Mouse (Mus musculus): ENCODE results near the gene Ube3b. TPM values are rescaled to one million over a fixed set of nuclear protein-coding genes. Genes with fewer than 3 reads are reported as not detected.

The Ube3b gene
- polyA plus RNA-seq, 1 experiment from 2014 or later = 19.4 TPM

- ATAC-seq (ENCODE audit: low FRiP score, low TSS enrichment) (peak; percentile 36; the same call in 1 of the 2 replicates), DNase-seq (ENCODE audit: low spot score) (peak; percentile 70)
- no peaks in the 10 kb centered on the region for H3K9me3 ChIP-seq (ENCODE audit: control insufficient read depth, low read length)
- H3K9ac ChIP-seq (ENCODE audit: low read length) = 0 out of 2 replicates have a peak overlapping the region, but pooled peaks have one; percentile 4
- H3K27me3 ChIP-seq (ENCODE audit: control insufficient read depth, insufficient read depth, low read length) = no peaks in the 10 kb centered on the region
- H3K36me3 ChIP-seq (ENCODE audit: control insufficient read depth, insufficient read depth, low read length) = peaks cover 23% of the 10 kb centered on the region
- 67% methylated on average over 9 of the region's 9 CpGs for WGBS
- H3K4me3 ChIP-seq (ENCODE audit: low read depth, low read length) = no peak overlapping the region
- peaks cover 6% of the 10 kb centered on the region for H3K4me1 ChIP-seq (replicated peaks; ENCODE audit: control insufficient read depth, insufficient read depth)
- H3K27ac ChIP-seq (replicated peaks) = peak overlapping the region; percentile 45
- no peak overlapping the region for H3K4me2 ChIP-seq (replicated peaks; ENCODE audit: low read depth)
- no peak for TF ChIP-seq EP300 (optimal IDR thresholded peaks at IDR 0.05)
- TF ChIP-seq CTCF (IDR thresholded peaks at IDR 0.05; ENCODE audit: low read depth) = peak; percentile 83
These were observed 2.9 kb downstream of the Ube3b start for GRCm38 (mm10) chr5:114383184-114383904.

GRCm38 (mm10) chr5:114384448-114384847 is 4.0 kb downstream of the Ube3b start:
- TF ChIP-seq EP300 (optimal IDR thresholded peaks at IDR 0.05) (no peak), CTCF (IDR thresholded peaks at IDR 0.05; ENCODE audit: low read depth) (no peak)
- no peak for ATAC-seq (ENCODE audit: low FRiP score, low TSS enrichment)
- no peak overlapping the region for H3K9ac ChIP-seq (ENCODE audit: low read length)

GRCm38 (mm10) chr5:114393169-114393568 is 12.8 kb downstream of the Ube3b start:
- H3K9me3 ChIP-seq (ENCODE audit: control insufficient read depth, low read length) = no peaks in the 10 kb centered on the region
- WGBS = 74% methylated on average over 9 of the region's 9 CpGs
- no peak for ATAC-seq (ENCODE audit: low FRiP score, low TSS enrichment)

More at GRCm38 (mm10) chr5:114384448-114384847, 4.0 kb downstream of the Ube3b start:
- Histone ChIP-seq H3K27ac (replicated peaks) (no peak overlapping the region), H3K4me3 (ENCODE audit: low read depth, low read length) (no peak overlapping the region), H3K4me2 (replicated peaks; ENCODE audit: low read depth) (no peak overlapping the region), H3K9me3 (ENCODE audit: control insufficient read depth, low read length) (no peaks in the 10 kb centered on the region), H3K36me3 (ENCODE audit: control insufficient read depth, insufficient read depth, low read length) (peaks cover 32% of the 10 kb centered on the region), H3K4me1 (replicated peaks; ENCODE audit: control insufficient read depth, insufficient read depth) (peaks cover 6% of the 10 kb centered on the region; the same call in 1 of the 2 replicates), H3K27me3 (ENCODE audit: control insufficient read depth, insufficient read depth, low read length) (no peaks in the 10 kb centered on the region)
- no peak for DNase-seq (ENCODE audit: low spot score)
- WGBS = 86% methylated on average over 8 of the region's 8 CpGs

DNA sequence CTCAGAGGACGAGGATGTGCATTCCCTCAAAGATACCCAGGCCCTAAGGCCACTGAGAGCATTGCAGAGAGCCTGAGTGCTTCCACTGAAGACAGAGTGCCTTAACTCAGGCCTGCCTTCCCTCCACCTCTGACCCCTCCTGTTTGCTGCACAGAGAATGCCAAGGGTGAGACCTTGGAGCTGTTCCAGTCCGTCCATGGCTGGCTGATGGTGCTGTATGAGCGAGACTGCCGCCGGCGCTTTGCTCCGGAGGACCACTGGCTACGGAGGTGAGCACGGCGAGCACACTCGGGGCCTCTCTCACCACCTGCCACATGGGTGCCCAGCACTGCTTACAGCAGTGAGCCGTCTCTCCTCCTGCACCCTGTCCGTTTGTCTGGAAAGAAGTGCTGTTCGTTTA is 26.2 kb downstream of the Ube3b start:
- TF ChIP-seq CTCF (IDR thresholded peaks at IDR 0.05; ENCODE audit: low read depth) (no peak), EP300 (optimal IDR thresholded peaks at IDR 0.05) (no peak)
- H3K4me1 ChIP-seq (replicated peaks; ENCODE audit: control insufficient read depth, insufficient read depth) = no peaks in the 10 kb centered on the region
- DNase-seq (ENCODE audit: low spot score) (no peak), ATAC-seq (ENCODE audit: low FRiP score, low TSS enrichment) (no peak)
- peaks cover 67% of the 10 kb centered on the region for H3K36me3 ChIP-seq (ENCODE audit: control insufficient read depth, insufficient read depth, low read length)
- WGBS = 90% methylated on average over 14 of the region's 14 CpGs
- no peak overlapping the region for H3K9ac ChIP-seq (ENCODE audit: low read length)
- H3K27ac ChIP-seq (replicated peaks) = no peak overlapping the region
- H3K4me3 ChIP-seq (ENCODE audit: low read depth, low read length) = no peak overlapping the region
- H3K27me3 ChIP-seq (ENCODE audit: control insufficient read depth, insufficient read depth, low read length) = no peaks in the 10 kb centered on the region
- H3K4me2 ChIP-seq (replicated peaks; ENCODE audit: low read depth) = no peak overlapping the region
- no peaks in the 10 kb centered on the region for H3K9me3 ChIP-seq (ENCODE audit: control insufficient read depth, low read length)

More at GRCm38 (mm10) chr5:114393169-114393568, 12.8 kb downstream of the Ube3b start:
- Histone ChIP-seq H3K4me3 (ENCODE audit: low read depth, low read length) (no peak overlapping the region), H3K36me3 (ENCODE audit: control insufficient read depth, insufficient read depth, low read length) (peaks cover 32% of the 10 kb centered on the region), H3K9ac (ENCODE audit: low read length) (no peak overlapping the region), H3K4me1 (replicated peaks; ENCODE audit: control insufficient read depth, insufficient read depth) (no peaks in the 10 kb centered on the region), H3K27me3 (ENCODE audit: control insufficient read depth, insufficient read depth, low read length) (no peaks in the 10 kb centered on the region), H3K4me2 (replicated peaks; ENCODE audit: low read depth) (no peak overlapping the region), H3K27ac (replicated peaks) (no peak overlapping the region)
- no peak for TF ChIP-seq EP300 (optimal IDR thresholded peaks at IDR 0.05)
- no peak for TF ChIP-seq CTCF (IDR thresholded peaks at IDR 0.05; ENCODE audit: low read depth)
- DNase-seq (ENCODE audit: low spot score) = no peak

DNA sequence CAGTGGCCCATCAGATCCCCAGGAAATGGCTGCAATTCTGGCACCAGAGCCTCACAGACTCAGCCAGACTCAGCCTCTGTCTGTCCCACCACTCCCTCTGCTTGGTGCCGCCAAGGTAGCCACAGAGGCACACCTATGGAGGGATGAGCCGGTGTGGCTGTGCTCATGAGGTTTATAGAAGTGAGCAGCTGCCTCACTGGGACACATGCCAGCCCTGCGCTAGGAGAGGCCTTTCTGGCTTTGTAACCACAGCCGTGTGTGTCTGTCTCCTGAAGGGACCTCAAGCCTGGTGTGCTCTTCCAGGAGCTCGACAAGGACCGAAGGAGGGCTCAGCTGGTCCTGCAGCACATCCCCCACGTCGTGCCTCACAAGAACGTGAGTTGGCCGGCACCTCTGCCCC is 26.9 kb downstream of the Ube3b start:
- DNase-seq (ENCODE audit: low spot score) (no peak), ATAC-seq (ENCODE audit: low FRiP score, low TSS enrichment) (no peak)
- Histone ChIP-seq H3K27me3 (ENCODE audit: control insufficient read depth, insufficient read depth, low read length) (no peaks in the 10 kb centered on the region), H3K27ac (replicated peaks) (no peak overlapping the region), H3K36me3 (ENCODE audit: control insufficient read depth, insufficient read depth, low read length) (peaks cover 70% of the 10 kb centered on the region), H3K4me1 (replicated peaks; ENCODE audit: control insufficient read depth, insufficient read depth) (no peaks in the 10 kb centered on the region), H3K9ac (ENCODE audit: low read length) (no peak overlapping the region), H3K4me3 (ENCODE audit: low read depth, low read length) (no peak overlapping the region), H3K9me3 (ENCODE audit: control insufficient read depth, low read length) (no peaks in the 10 kb centered on the region), H3K4me2 (replicated peaks; ENCODE audit: low read depth) (no peak overlapping the region)
- 71% methylated on average over 10 of the region's 10 CpGs for WGBS
- TF ChIP-seq CTCF (IDR thresholded peaks at IDR 0.05; ENCODE audit: low read depth) (no peak), EP300 (optimal IDR thresholded peaks at IDR 0.05) (no peak)

DNA sequence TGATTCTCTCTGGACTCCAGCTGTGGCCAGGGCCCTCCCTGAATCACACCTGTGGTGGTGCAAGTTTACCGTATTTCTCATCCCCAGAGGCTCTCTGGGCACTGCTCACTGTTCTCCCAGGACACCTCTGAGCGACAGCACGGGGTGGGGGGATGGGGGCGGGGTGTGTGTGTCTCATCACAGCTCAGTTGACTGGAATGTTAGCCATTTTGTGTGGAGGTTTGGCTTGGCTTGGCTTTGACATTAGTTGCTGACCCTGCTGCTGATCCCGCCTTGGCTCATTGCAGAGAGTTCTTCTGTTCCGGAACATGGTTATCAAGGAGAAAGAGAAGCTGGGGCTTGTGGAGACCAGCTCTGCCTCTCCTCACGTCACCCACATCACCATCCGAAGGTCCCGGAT is 27.4 kb downstream of the Ube3b start:
- Histone ChIP-seq H3K27me3 (ENCODE audit: control insufficient read depth, insufficient read depth, low read length) (no peaks in the 10 kb centered on the region), H3K27ac (replicated peaks) (no peak overlapping the region), H3K9ac (ENCODE audit: low read length) (no peak overlapping the region), H3K9me3 (ENCODE audit: control insufficient read depth, low read length) (no peaks in the 10 kb centered on the region), H3K4me1 (replicated peaks; ENCODE audit: control insufficient read depth, insufficient read depth) (no peaks in the 10 kb centered on the region), H3K36me3 (ENCODE audit: control insufficient read depth, insufficient read depth, low read length) (peaks cover 67% of the 10 kb centered on the region), H3K4me2 (replicated peaks; ENCODE audit: low read depth) (no peak overlapping the region), H3K4me3 (ENCODE audit: low read depth, low read length) (no peak overlapping the region)
- DNase-seq (ENCODE audit: low spot score) (no peak), ATAC-seq (ENCODE audit: low FRiP score, low TSS enrichment) (no peak)
- WGBS = 87% methylated on average over 9 of the region's 9 CpGs
- no peak for TF ChIP-seq CTCF (IDR thresholded peaks at IDR 0.05; ENCODE audit: low read depth)
- TF ChIP-seq EP300 (optimal IDR thresholded peaks at IDR 0.05) = no peak

All from stomach, postnatal 0 days (tissue).